Mouse (Mus musculus) kidney, embryonic 15.5 days (tissue): ENCODE data around the gene Nde1. TPM values are rescaled to one million over a fixed set of nuclear protein-coding genes. Genes with fewer than 3 reads are reported as not detected.
"Not testable (repeated sequence)": the region's sequence is repeated elsewhere in the genome, so short reads cannot be mapped to it uniquely, and the experiment has no call there.

Experiments used
- ATAC-seq: fragments of 200-750 bp; cut with Nextera tagmentation; replicated peaks from 2 replicates; pipeline ENCODE4 v1.8.0; 2017; ENCODE audit warnings: moderate TSS enrichment; ENCODE audit not compliant: low FRiP score
- H3K27ac ChIP-seq: fragments of 300-500 bp; sonication (generic); 2 replicates; pipeline ENCODE4 v1.5.1; 2015; ENCODE audit warnings: mild to moderate bottlenecking, inconsistent platforms
- H3K27me3 ChIP-seq: fragments of 300-500 bp; sonication (generic); 2 replicates; pipeline ENCODE4 v1.6.1; 2015; ENCODE audit warnings: inconsistent platforms
- H3K36me3 ChIP-seq: fragments of 300-500 bp; sonication (generic); 2 replicates; pipeline ENCODE4 v1.6.1; 2015; ENCODE audit warnings: inconsistent platforms
- H3K4me1 ChIP-seq: fragments of 300-500 bp; sonication (generic); 2 replicates; pipeline ENCODE4 v1.6.1; 2015; ENCODE audit warnings: inconsistent platforms
- H3K4me2 ChIP-seq: fragments of 300-500 bp; sonication (generic); 2 replicates; pipeline ENCODE4 v1.6.1; 2015; ENCODE audit warnings: moderate library complexity, mild to moderate bottlenecking, inconsistent platforms
- H3K4me3 ChIP-seq: fragments of 300-500 bp; sonication (generic); replicated peaks from 2 replicates; pipeline ENCODE4 v1.5.1; 2015; ENCODE audit warnings: mild to moderate bottlenecking, inconsistent platforms
- H3K9ac ChIP-seq: fragments of 300-500 bp; sonication (generic); 2 replicates; pipeline ENCODE4 v1.6.1; 2015; ENCODE audit warnings: mild to moderate bottlenecking, inconsistent platforms
- H3K9me3 ChIP-seq: fragments of 300-500 bp; sonication (generic); replicated peaks from 2 replicates; pipeline ENCODE4 v1.6.1; 2016; ENCODE audit warnings: inconsistent platforms
- WGBS: fragments of 180-500 bp; shearing (Covaris S2); methylation state at CpG from one replicate; pipeline ENCODE4 v1.1.7; 2015; ENCODE audit warnings: mixed read lengths; 5-methylcytosine and 5-hydroxymethylcytosine counted together
- polyA plus RNA-seq: library from polyadenylated mRNA; unstranded; fragments of >200 nt; fragmentation: Nextera tagmentation; extraction: Ambion mirVana; gene quantifications from 2 replicates; pipeline ENCODE4 v1.2.1, GENCODE M21; 2015

The Nde1 gene
- polyA plus RNA-seq, 1 experiment from 2014 or later, result 126 TPM

DNA sequence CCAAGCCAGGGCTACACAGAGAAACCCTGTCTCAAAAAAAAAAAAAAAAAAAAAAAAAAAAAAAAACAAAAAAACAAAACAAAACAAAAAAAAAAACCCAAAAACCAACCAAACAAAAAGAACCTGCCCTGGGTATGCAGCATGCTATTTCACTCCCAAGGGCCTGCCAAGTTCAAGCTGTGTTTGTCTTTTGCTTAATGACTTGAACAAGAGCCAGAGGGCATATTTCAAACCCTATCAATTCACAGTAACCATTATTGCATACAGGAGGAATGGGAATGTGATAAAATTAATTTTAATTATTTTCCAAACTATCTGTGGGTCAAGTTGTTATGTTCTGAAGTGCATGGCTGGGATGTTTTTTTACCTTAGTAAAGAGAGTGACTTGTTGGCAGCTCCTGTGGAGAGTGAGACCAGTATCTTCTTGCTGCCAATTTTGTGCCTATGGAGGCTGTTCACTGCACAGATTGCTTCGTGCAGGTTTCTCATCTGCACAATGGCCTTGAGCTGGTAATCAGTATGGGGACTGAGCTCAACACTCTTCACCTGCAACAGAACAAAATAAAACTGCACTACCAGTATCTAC lies 25.0 kb upstream of the Nde1 start:
- H3K9ac ChIP-seq, result no peak overlapping the region
- 92% methylated on average over 1 of the region's 1 CpGs for WGBS
- H3K27me3 ChIP-seq, result no peaks in the 10 kb centered on the region
- no peak overlapping the region for H3K27ac ChIP-seq
- peaks cover 94% of the 10 kb centered on the region for H3K36me3 ChIP-seq
- H3K9me3 ChIP-seq, result no peaks in the 10 kb centered on the region
- no peak overlapping the region for H3K4me2 ChIP-seq
- H3K4me1 ChIP-seq, result no peaks in the 10 kb centered on the region
- no peak for ATAC-seq
- no peak overlapping the region for H3K4me3 ChIP-seq

GRCm38 (mm10) chr16:14139106-14139505 lies 24.0 kb upstream of the Nde1 start:
- peaks cover 94% of the 10 kb centered on the region for H3K36me3 ChIP-seq

DNA sequence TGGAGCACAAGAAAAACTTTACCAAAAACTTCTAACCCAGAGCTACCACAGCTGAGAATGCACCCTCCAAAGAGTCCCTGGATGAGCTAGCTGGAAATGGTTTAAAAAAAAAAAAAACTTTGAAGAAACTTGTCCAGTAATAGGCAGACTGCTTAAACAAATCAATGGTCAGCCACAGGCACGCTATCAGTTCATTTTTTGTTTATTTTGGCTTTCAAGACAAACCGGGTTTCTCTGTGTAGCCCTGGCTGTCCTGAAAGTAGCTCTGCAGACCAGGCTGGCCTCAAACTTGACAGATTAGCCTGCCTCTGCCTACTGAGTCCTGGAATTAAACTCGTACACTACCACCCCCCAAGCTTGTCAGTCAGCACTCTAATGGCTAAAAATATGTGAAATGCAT lies 19.8 kb upstream of the Nde1 start:
- H3K4me2 ChIP-seq, result no peak overlapping the region
- 79% methylated on average over 3 of the region's 3 CpGs for WGBS
- H3K9ac ChIP-seq, result no peak overlapping the region
- H3K4me1 ChIP-seq, result no peaks in the 10 kb centered on the region
- H3K27ac ChIP-seq, result no peak overlapping the region
- peaks cover 89% of the 10 kb centered on the region for H3K36me3 ChIP-seq
- no peaks in the 10 kb centered on the region for H3K27me3 ChIP-seq
- no peak overlapping the region for H3K4me3 ChIP-seq
- H3K9me3 ChIP-seq, result no peaks in the 10 kb centered on the region
- no peak for ATAC-seq

More at GRCm38 (mm10) chr16:14139106-14139505, 24.0 kb upstream of the Nde1 start:
- H3K27me3 ChIP-seq, result no peaks in the 10 kb centered on the region
- H3K4me3 ChIP-seq, result no peak overlapping the region
- no peak for ATAC-seq
- H3K4me1 ChIP-seq, result no peaks in the 10 kb centered on the region
- H3K9me3 ChIP-seq, result no peaks in the 10 kb centered on the region
- H3K9ac ChIP-seq, result no peak overlapping the region
- H3K27ac ChIP-seq, result no peak overlapping the region
- no peak overlapping the region for H3K4me2 ChIP-seq

DNA sequence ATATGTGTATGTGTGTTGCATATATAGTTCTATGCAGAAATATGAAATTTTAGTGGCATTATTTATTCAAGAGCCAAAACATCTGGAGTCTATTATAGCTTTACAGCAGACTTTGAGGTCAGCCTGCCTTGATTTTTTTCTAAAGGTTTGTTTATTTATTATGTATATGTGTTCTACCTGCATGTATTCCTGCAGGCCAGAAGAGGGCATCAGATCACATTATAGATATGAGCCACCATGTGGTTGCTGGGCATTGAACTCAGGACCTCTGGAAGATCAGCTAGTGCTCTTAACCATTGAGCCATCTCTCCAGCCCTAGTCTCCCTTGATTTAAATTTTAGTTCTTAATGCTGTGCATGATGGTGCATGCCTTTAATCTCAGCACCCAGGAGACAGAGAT lies 15.4 kb upstream of the Nde1 start:
- Histone ChIP-seq H3K27ac (no peak overlapping the region), H3K4me2 (no peak overlapping the region), H3K4me3 (no peak overlapping the region), H3K9ac (no peak overlapping the region), H3K9me3 (no peaks in the 10 kb centered on the region), H3K27me3 (no peaks in the 10 kb centered on the region), H3K36me3 (peaks cover 89% of the 10 kb centered on the region), H3K4me1 (no peaks in the 10 kb centered on the region)
- no peak for ATAC-seq

- Histone ChIP-seq H3K4me2 (no peak overlapping the region), H3K4me1 (no peaks in the 10 kb centered on the region), H3K27me3 (no peaks in the 10 kb centered on the region), H3K27ac (no peak overlapping the region), H3K36me3 (peaks cover 68% of the 10 kb centered on the region), H3K9me3 (no peaks in the 10 kb centered on the region), H3K9ac (no peak overlapping the region), H3K4me3 (no peak overlapping the region)
- 91% methylated on average over 4 of the region's 4 CpGs for WGBS
- ATAC-seq, result no peak
These were observed 11.4 kb upstream of the Nde1 start for GRCm38 (mm10) chr16:14151718-14152117.

- peaks cover 39% of the 10 kb centered on the region for H3K36me3 ChIP-seq
- not testable (repeated sequence) for ATAC-seq, H3K9me3 ChIP-seq, H3K4me1 ChIP-seq, H3K27ac ChIP-seq, H3K4me2 ChIP-seq, H3K4me3 ChIP-seq, H3K9ac ChIP-seq, H3K27me3 ChIP-seq
- WGBS, result 87% methylated on average over 1 of the region's 2 CpGs
These were observed 7.4 kb upstream of the Nde1 start for GRCm38 (mm10) chr16:14155638-14156037.

GRCm38 (mm10) chr16:14156312-14156711 lies 6.8 kb upstream of the Nde1 start:
- no peaks in the 10 kb centered on the region for H3K27me3 ChIP-seq
- no peak for ATAC-seq
- peaks cover 32% of the 10 kb centered on the region for H3K36me3 ChIP-seq
- no peaks in the 10 kb centered on the region for H3K9me3 ChIP-seq
- no peak overlapping the region for H3K27ac ChIP-seq
- WGBS, result 92% methylated on average over 6 of the region's 6 CpGs
- peaks cover 9% of the 10 kb centered on the region for H3K4me1 ChIP-seq
- no peak overlapping the region for H3K4me3 ChIP-seq
- H3K9ac ChIP-seq, result no peak overlapping the region
- H3K4me2 ChIP-seq, result no peak overlapping the region

DNA sequence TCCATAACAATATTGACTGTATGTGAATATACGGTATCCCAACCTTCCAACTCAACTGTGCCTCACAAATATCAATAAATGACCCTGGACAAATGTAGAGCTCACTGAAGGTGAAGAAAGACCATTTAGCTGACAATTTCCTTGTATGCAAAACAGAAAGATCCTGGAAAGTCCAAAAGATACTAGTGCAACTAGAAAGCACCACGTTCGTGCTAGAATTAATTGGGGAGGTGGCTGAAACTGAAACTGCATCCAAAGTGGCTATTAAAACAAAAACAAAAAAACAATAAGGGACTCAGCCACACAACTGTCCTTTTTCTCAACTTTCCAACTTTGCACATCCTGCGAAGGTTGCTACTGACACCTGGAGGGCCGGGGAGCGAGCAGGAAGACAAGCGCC lies 4.5 kb upstream of the Nde1 start:
- Histone ChIP-seq H3K27ac (peak overlapping the region; percentile 92), H3K4me3 (peak overlapping the region; percentile 78), H3K9me3 (no peaks in the 10 kb centered on the region), H3K36me3 (peaks cover 10% of the 10 kb centered on the region), H3K4me1 (peaks cover 16% of the 10 kb centered on the region), H3K4me2 (peak overlapping the region; percentile 61), H3K9ac (peak overlapping the region; percentile 76), H3K27me3 (no peaks in the 10 kb centered on the region)
- 8% methylated on average over 7 of the region's 7 CpGs for WGBS
- ATAC-seq, result no peak

GRCm38 (mm10) chr16:14158936-14159745 lies 3.9 kb upstream of the Nde1 start:
- H3K4me1 ChIP-seq, result peaks cover 20% of the 10 kb centered on the region
- WGBS, result under 1% methylated on average over 58 of the region's 58 CpGs
- H3K4me3 ChIP-seq, result peak overlapping the region; percentile 78
- 0 out of 2 replicates have a peak, but pooled peaks cover 5% of the 10 kb centered on the region for H3K36me3 ChIP-seq
- ATAC-seq, result peak; percentile 92
- peak overlapping the region; percentile 99 for H3K27ac ChIP-seq
- peak overlapping the region; percentile 76 for H3K9ac ChIP-seq
- no peaks in the 10 kb centered on the region for H3K9me3 ChIP-seq
- H3K27me3 ChIP-seq, result no peaks in the 10 kb centered on the region
- peak overlapping the region; percentile 75 for H3K4me2 ChIP-seq

DNA sequence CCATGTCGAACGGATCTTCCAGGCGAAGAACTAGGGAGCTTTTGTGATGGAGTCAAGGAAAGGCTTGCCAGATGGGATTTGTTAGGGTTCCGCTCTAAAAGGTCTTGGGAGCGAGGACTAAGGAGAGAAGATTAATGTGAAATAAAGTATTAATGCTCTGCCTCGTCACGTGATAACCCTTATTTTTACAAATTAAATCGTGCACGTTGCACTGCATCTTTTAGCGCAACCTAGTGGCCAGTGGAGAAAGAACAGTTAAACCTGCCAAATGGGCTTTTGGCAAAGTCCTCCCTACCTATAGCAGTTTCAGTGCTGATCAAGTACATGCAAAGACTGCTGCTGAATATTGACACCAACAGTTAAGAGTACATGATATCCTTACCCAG lies 3.3 kb upstream of the Nde1 start:
- H3K9me3 ChIP-seq, result no peaks in the 10 kb centered on the region
- peak overlapping the region; percentile 99 for H3K27ac ChIP-seq
- WGBS, result under 1% methylated on average over 10 of the region's 10 CpGs
- ATAC-seq, result no peak; the same call in 1 of the 2 replicates
- peak overlapping the region; percentile 75 for H3K4me2 ChIP-seq
- H3K36me3 ChIP-seq, result 0 out of 2 replicates have a peak, but pooled peaks cover 5% of the 10 kb centered on the region
- H3K9ac ChIP-seq, result peak overlapping the region; percentile 73
- H3K4me1 ChIP-seq, result peaks cover 26% of the 10 kb centered on the region
- peak overlapping the region; percentile 78 for H3K4me3 ChIP-seq
- H3K27me3 ChIP-seq, result no peaks in the 10 kb centered on the region

DNA sequence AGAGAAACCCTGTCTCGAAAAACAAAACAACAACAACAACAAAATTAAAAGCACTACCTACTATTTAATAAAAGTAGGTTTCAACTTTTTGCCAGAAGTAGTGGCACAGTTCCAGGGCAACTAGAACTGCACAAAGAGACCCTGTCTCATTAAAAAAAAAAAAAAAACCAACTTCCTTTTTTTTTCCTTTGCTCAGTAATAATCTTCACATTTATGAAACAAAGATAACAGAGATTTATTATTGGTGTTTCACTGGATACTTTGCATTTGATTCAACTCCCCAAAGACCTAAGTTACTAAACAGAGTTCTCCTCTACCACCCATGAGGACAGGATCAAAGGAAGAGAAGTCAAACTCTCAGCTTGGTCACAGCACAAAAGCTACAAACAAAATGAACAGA lies 2.1 kb upstream of the Nde1 start:
- H3K4me3 ChIP-seq, result no peak overlapping the region
- H3K36me3 ChIP-seq, result 0 out of 2 replicates have a peak, but pooled peaks cover 5% of the 10 kb centered on the region
- H3K4me1 ChIP-seq, result peaks cover 38% of the 10 kb centered on the region
- H3K4me2 ChIP-seq, result no peak overlapping the region
- no peaks in the 10 kb centered on the region for H3K9me3 ChIP-seq
- H3K9ac ChIP-seq, result no peak overlapping the region
- 86% methylated on average over 1 of the region's 1 CpGs for whole genome bisulfite sequencing
- no peaks in the 10 kb centered on the region for H3K27me3 ChIP-seq
- no peak overlapping the region for H3K27ac ChIP-seq
- ATAC-seq, result no peak

GRCm38 (mm10) chr16:14163731-14164130 lies 656 bp downstream of the Nde1 start:
- Histone ChIP-seq H3K27me3 (no peaks in the 10 kb centered on the region), H3K36me3 (peaks cover 18% of the 10 kb centered on the region), H3K4me3 (peak overlapping the region; percentile 69), H3K9me3 (no peaks in the 10 kb centered on the region), H3K4me1 (peaks cover 30% of the 10 kb centered on the region), H3K4me2 (peak overlapping the region; percentile 66), H3K27ac (peak overlapping the region; percentile 95; the same call in 1 of the 2 replicates), H3K9ac (peak overlapping the region; percentile 71)
- ATAC-seq, result no peak
- WGBS, result 2% methylated on average over 10 of the region's 10 CpGs
